Mouse (Mus musculus) embryonic fibroblast, embryonic 13.5 days (primary cell): Measurements from ENCODE around the gene Peg12.

Experiments used
- CTCF ChIP-seq: IDR thresholded peaks from 2 replicates; pipeline ENCODE4 v1.5.1; 2011; ENCODE audit warnings: mild to moderate bottlenecking, control low read depth, low read length, moderate library complexity, borderline replicate concordance; ENCODE audit not compliant: insufficient read depth
- POLR2A ChIP-seq: IDR thresholded peaks from 2 replicates; pipeline ENCODE4 v1.6.1; 2011; ENCODE audit warnings: low read depth, mild to moderate bottlenecking, control low read depth, low read length, moderate library complexity

GRCm38 (mm10) chr7:62423210-62423609, 41.1 kb downstream of the Peg12 start:
- TF ChIP-seq POLR2A, result no peak
- no peak for TF ChIP-seq CTCF
